Mouse (Mus musculus): ENCODE measurements around the gene Rps19. TPM values are rescaled to one million over a fixed set of nuclear protein-coding genes. Genes with fewer than 3 reads are reported as not detected.

Gene Rps19
- total RNA-seq, 1 experiment = 2,786 TPM

GRCm38 (mm10) chr7:24850162-24850561 is 34.0 kb upstream of the Rps19 start:
- no peaks in the 10 kb centered on the region for H3K9me3 ChIP-seq (ENCODE audit: control insufficient read depth, insufficient read depth, low read depth, low read length)
- H3K4me1 ChIP-seq (ENCODE audit: control insufficient read depth in 2 of 2, insufficient read depth in 2 of 2, low read length in 2 of 2, poor library complexity in 1 of 2) = peaks cover 16 to 23% of the 10 kb centered on the region in 2 experiments; a peak in 3 of 4 replicates
- peak overlapping the region; percentile 32; the same call in 1 of the 2 replicates for H3K27ac ChIP-seq (ENCODE audit: insufficient read depth, low read depth, low read length, poor library complexity, severe bottlenecking)
- peak overlapping the region in 1 of 2 experiments; percentile 2; a peak in 1 of 4 replicates for H3K4me3 ChIP-seq (ENCODE audit: insufficient read depth in 1 of 2, low read depth in 1 of 2, low read length in 2 of 2, poor library complexity in 1 of 2, severe bottlenecking in 1 of 2)
- in situ Hi-C loops (cut with MboI; ENCODE audit: low sequenced_read_pairs in 2 of 2, unreplicated experiment in 2 of 2) = no loop called here
- TF ChIP-seq ZNF384 (IDR thresholded peaks at IDR 0.05; ENCODE audit: low read depth, low read length) (no peak), HCFC1 (IDR thresholded peaks at IDR 0.05; ENCODE audit: borderline replicate concordance, insufficient read depth, low read length) (no peak), MAFK (IDR thresholded peaks at IDR 0.05; ENCODE audit: insufficient read depth, low read depth, low read length) (no peak), ZC3H11A (IDR thresholded peaks at IDR 0.05; ENCODE audit: borderline replicate concordance, low read depth, low read length) (no peak), CHD2 (IDR thresholded peaks at IDR 0.05; ENCODE audit: low read depth, low read length) (no peak)
- no peaks in the 10 kb centered on the region for H3K36me3 ChIP-seq (ENCODE audit: control insufficient read depth, insufficient read depth, low read length, poor library complexity, severe bottlenecking)
- no peak for DNase-seq (ENCODE audit: low read depth, low spot score)
- H3K9ac ChIP-seq (ENCODE audit: insufficient read depth, low read depth, low read length, poor library complexity, severe bottlenecking) = peak overlapping the region; percentile 0; the same call in 1 of the 2 replicates

GRCm38 (mm10) chr7:24850899-24851303 is 33.3 kb upstream of the Rps19 start:
- Histone ChIP-seq H3K27ac (ENCODE audit: insufficient read depth, low read depth, low read length, poor library complexity, severe bottlenecking) (peak overlapping the region; percentile 95), H3K4me1 (ENCODE audit: control insufficient read depth in 2 of 2, insufficient read depth in 2 of 2, low read length in 2 of 2, poor library complexity in 1 of 2) (peaks cover 16 to 23% of the 10 kb centered on the region in 2 experiments; a peak in 3 of 4 replicates), H3K36me3 (ENCODE audit: control insufficient read depth, insufficient read depth, low read length, poor library complexity, severe bottlenecking) (no peaks in the 10 kb centered on the region), H3K4me3 (ENCODE audit: insufficient read depth in 1 of 2, low read depth in 1 of 2, low read length in 2 of 2, poor library complexity in 1 of 2, severe bottlenecking in 1 of 2) (peak overlapping the region; percentile 35 to 45), H3K9me3 (ENCODE audit: control insufficient read depth, insufficient read depth, low read depth, low read length) (no peaks in the 10 kb centered on the region), H3K9ac (ENCODE audit: insufficient read depth, low read depth, low read length, poor library complexity, severe bottlenecking) (peak overlapping the region; percentile 82)
- DNase-seq (ENCODE audit: low read depth, low spot score) = peak; percentile 75
- no peak for TF ChIP-seq CHD2 (IDR thresholded peaks at IDR 0.05; ENCODE audit: low read depth, low read length)
- TF ChIP-seq MAFK (IDR thresholded peaks at IDR 0.05; ENCODE audit: insufficient read depth, low read depth, low read length) = peak; percentile 95
- peak; percentile 62; the same call in 1 of the 2 replicates for TF ChIP-seq ZNF384 (IDR thresholded peaks at IDR 0.05; ENCODE audit: low read depth, low read length)
- in situ Hi-C loops (cut with MboI; ENCODE audit: low sequenced_read_pairs in 2 of 2, unreplicated experiment in 2 of 2) = no loop called here

GRCm38 (mm10) chr7:24851596-24852325 is 32.4 kb upstream of the Rps19 start:
- in situ Hi-C loops (cut with MboI; ENCODE audit: low sequenced_read_pairs in 2 of 2, unreplicated experiment in 2 of 2) = no loop called here
- peak overlapping the region; percentile 24 for H3K27ac ChIP-seq (ENCODE audit: insufficient read depth, low read depth, low read length, poor library complexity, severe bottlenecking)
- H3K4me1 ChIP-seq (ENCODE audit: control insufficient read depth in 2 of 2, insufficient read depth in 2 of 2, low read length in 2 of 2, poor library complexity in 1 of 2) = peaks cover 16 to 26% of the 10 kb centered on the region in 2 experiments
- H3K9me3 ChIP-seq (ENCODE audit: control insufficient read depth, insufficient read depth, low read depth, low read length) = no peaks in the 10 kb centered on the region
- H3K4me3 ChIP-seq (ENCODE audit: insufficient read depth in 1 of 2, low read depth in 1 of 2, low read length in 2 of 2, poor library complexity in 1 of 2, severe bottlenecking in 1 of 2) = peak overlapping the region in 1 of 2 experiments; percentile 13; a peak in 1 of 4 replicates
- H3K9ac ChIP-seq (ENCODE audit: insufficient read depth, low read depth, low read length, poor library complexity, severe bottlenecking) = peak overlapping the region; percentile 55
- H3K36me3 ChIP-seq (ENCODE audit: control insufficient read depth, insufficient read depth, low read length, poor library complexity, severe bottlenecking) = no peaks in the 10 kb centered on the region
- no peak for DNase-seq (ENCODE audit: low read depth, low spot score)
- TF ChIP-seq MAFK (IDR thresholded peaks at IDR 0.05; ENCODE audit: insufficient read depth, low read depth, low read length) = no peak
- TF ChIP-seq ZNF384 (IDR thresholded peaks at IDR 0.05; ENCODE audit: low read depth, low read length) = no peak
- TF ChIP-seq ZC3H11A (IDR thresholded peaks at IDR 0.05; ENCODE audit: borderline replicate concordance, low read depth, low read length) = no peak
- no peak for TF ChIP-seq CHD2 (IDR thresholded peaks at IDR 0.05; ENCODE audit: low read depth, low read length)
- no peak for TF ChIP-seq HCFC1 (IDR thresholded peaks at IDR 0.05; ENCODE audit: borderline replicate concordance, insufficient read depth, low read length)

GRCm38 (mm10) chr7:24852557-24853232 is 31.5 kb upstream of the Rps19 start:
- no peaks in the 10 kb centered on the region for H3K36me3 ChIP-seq (ENCODE audit: control insufficient read depth, insufficient read depth, low read length, poor library complexity, severe bottlenecking)
- peaks cover 16 to 32% of the 10 kb centered on the region in 2 experiments for H3K4me1 ChIP-seq (ENCODE audit: control insufficient read depth in 2 of 2, insufficient read depth in 2 of 2, low read length in 2 of 2, poor library complexity in 1 of 2)
- no peak for TF ChIP-seq HCFC1 (IDR thresholded peaks at IDR 0.05; ENCODE audit: borderline replicate concordance, insufficient read depth, low read length)
- TF ChIP-seq CHD2 (IDR thresholded peaks at IDR 0.05; ENCODE audit: low read depth, low read length) = no peak
- no peak for TF ChIP-seq ZNF384 (IDR thresholded peaks at IDR 0.05; ENCODE audit: low read depth, low read length)
- no peak for TF ChIP-seq MAFK (IDR thresholded peaks at IDR 0.05; ENCODE audit: insufficient read depth, low read depth, low read length)
- TF ChIP-seq ZC3H11A (IDR thresholded peaks at IDR 0.05; ENCODE audit: borderline replicate concordance, low read depth, low read length) = no peak
- peak overlapping the region in 1 of 2 experiments; percentile 14; a peak in 1 of 4 replicates for H3K4me3 ChIP-seq (ENCODE audit: insufficient read depth in 1 of 2, low read depth in 1 of 2, low read length in 2 of 2, poor library complexity in 1 of 2, severe bottlenecking in 1 of 2)
- no peaks in the 10 kb centered on the region for H3K9me3 ChIP-seq (ENCODE audit: control insufficient read depth, insufficient read depth, low read depth, low read length)
- H3K27ac ChIP-seq (ENCODE audit: insufficient read depth, low read depth, low read length, poor library complexity, severe bottlenecking) = peak overlapping the region; percentile 65
- DNase-seq (ENCODE audit: low read depth, low spot score) = no peak
- in situ Hi-C loops (cut with MboI; ENCODE audit: low sequenced_read_pairs in 2 of 2, unreplicated experiment in 2 of 2) = no loop called here
- H3K9ac ChIP-seq (ENCODE audit: insufficient read depth, low read depth, low read length, poor library complexity, severe bottlenecking) = peak overlapping the region; percentile 55; the same call in 1 of the 2 replicates

All from ES-E14 (cell line).